Mouse (Mus musculus) kidney, adult 9 months (tissue): ENCODE data around the gene Pdzk1ip1.

Experiments used
- DNase-seq: peaks from one replicate; pipeline ENCODE4 v3.0.0; 2022

Pdzk1ip1 gene

DNA sequence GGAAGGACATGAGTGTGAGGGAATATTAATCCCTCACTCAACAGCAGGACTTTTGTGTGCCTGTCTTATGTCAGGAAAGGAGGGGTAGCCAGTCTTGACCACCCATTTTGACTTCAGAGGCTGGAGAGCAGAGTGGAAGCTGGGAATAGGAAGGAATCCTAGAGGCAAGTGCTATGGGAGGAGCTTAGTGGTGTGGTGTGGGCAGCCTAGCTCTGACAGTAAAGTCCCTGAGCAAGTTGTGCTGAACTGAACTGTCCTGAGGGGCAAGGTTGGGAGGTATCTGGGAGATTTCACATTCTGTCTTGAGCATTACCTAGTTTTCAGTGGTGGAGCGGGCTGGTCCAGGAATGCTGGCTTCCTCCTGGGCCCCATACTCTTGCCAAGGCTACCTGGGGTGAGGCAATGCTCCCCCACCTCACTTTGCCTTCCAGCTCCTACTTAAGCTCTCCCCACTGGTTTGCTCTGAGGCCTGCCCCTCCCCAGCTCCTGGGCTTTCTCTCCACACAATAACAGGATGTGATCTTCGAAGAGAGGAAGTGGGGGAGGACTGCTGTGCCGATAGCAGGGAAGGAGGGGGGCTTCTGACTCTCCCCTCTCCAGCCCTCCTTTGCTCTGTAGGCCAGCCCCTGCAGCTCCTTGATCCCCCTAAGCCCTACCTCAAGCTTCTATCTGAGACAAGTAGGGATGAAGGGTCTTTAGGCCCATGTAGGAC, 13.1 kb upstream of the Pdzk1ip1 start:
- DNase-seq = peak; percentile 39

- DNase-seq = peak; percentile 48
These were observed 9.4 kb upstream of the Pdzk1ip1 start for GRCm38 (mm10) chr4:115078892-115079820.

DNA sequence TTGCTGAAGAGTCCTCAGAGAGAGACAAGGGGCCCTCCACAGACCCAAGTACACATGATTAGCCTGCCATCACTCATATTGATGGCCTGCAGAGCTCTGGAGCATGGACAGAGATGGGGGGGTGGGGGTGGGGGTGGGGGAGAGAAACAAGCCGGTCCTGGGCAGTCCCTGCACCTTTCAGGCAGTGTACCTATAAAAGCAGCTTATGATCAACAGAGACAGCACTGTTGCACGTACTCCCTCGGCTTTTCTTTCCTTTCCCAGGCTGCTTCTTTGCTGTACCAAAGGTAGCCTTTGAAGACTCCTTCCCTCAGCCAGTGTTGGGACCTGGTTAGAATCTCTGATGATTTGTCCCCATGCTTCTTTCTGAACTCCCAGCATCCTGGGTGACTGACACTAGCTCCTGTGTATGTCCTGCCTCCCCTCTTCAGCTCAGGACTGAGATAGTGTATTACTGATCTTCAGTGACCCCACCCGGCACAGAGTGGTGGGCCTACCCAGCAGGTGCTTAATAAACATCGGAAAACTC, 8.6 kb upstream of the Pdzk1ip1 start:
- DNase-seq = no peak

GRCm38 (mm10) chr4:115083031-115083430, 5.5 kb upstream of the Pdzk1ip1 start:
- no peak for DNase-seq

GRCm38 (mm10) chr4:115085522-115086095, 2.9 kb upstream of the Pdzk1ip1 start:
- DNase-seq = peak; percentile 76

GRCm38 (mm10) chr4:115086257-115086656, 2.3 kb upstream of the Pdzk1ip1 start:
- peak; percentile 75 for DNase-seq

- DNase-seq = peak; percentile 87
These were observed 1.6 kb upstream of the Pdzk1ip1 start for GRCm38 (mm10) chr4:115086763-115087415.

- DNase-seq = peak; percentile 89
These were observed 2.1 kb downstream of the Pdzk1ip1 start for GRCm38 (mm10) chr4:115090592-115090991.

DNA sequence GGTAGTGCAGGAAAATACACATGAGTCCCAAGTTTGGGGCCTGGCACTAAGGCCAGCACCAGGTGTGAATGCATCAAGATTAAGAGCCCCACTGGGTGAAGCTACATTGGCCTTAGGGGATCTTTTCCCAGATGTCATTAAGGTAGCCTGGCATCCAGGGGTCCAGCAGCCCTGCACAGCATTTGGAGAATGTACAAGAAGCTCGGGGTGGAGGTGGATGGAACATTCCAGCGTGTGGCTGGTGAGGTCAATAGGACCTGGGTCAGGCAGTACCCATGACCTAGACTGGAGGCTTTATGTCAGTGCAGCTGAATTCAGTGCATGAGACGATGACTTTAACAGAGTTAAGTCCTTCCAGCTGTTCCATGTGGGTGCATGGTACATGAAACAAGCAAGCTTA, 3.3 kb downstream of the Pdzk1ip1 start:
- peak; percentile 38 for DNase-seq

- DNase-seq = peak; percentile 82
These were observed 4.9 kb downstream of the Pdzk1ip1 start for GRCm38 (mm10) chr4:115093331-115093864.

GRCm38 (mm10) chr4:115094056-115094455, 5.5 kb downstream of the Pdzk1ip1 start:
- peak; percentile 33 for DNase-seq

DNA sequence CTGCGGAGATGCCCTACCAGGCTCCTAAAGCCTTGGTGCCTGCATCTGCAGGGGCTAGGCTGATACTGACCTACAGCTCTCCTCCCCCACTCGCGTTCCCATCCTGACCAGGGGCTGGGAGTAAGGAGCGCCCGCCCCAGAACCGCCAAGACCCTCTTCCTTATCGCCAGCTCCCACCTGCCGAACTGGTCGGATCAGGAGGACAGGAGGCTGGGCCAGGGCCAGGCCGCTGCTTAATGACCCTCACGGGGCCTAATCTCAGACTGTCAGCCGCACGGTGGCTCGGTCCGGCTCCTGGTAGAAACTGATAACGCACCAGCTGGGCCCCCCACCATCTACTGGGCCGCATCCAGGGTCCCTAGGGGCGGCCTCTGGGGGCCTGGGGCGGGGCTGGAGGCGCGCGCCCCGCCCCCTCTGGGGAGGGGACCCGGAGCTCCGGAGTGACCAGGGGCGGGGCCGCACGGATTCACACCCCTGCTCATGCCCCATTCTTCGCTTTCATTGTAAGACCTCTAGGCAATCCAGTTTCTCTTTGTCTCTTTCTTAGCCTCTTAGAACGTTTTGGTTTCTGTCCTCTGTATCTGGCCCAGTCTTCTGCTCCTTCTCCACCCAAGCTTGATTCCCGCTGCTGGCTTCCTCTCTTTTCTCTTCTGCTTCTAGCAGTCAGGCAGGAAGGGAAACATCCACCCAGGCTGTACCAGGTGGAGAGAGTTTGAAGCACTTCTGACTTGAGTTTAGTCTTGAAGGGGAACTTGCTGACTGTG, 7.3 kb downstream of the Pdzk1ip1 start:
- peak; percentile 69 for DNase-seq

GRCm38 (mm10) chr4:115096435-115097145, 8.1 kb downstream of the Pdzk1ip1 start:
- peak; percentile 54 for DNase-seq

GRCm38 (mm10) chr4:115097146-115097496, 8.6 kb downstream of the Pdzk1ip1 start:
- DNase-seq = peak; percentile 59

GRCm38 (mm10) chr4:115101682-115102081, 13.2 kb downstream of the Pdzk1ip1 start:
- peak; percentile 67 for DNase-seq

- no peak for DNase-seq
These were observed 15.0 kb downstream of the Pdzk1ip1 start for GRCm38 (mm10) chr4:115103510-115103909.

DNA sequence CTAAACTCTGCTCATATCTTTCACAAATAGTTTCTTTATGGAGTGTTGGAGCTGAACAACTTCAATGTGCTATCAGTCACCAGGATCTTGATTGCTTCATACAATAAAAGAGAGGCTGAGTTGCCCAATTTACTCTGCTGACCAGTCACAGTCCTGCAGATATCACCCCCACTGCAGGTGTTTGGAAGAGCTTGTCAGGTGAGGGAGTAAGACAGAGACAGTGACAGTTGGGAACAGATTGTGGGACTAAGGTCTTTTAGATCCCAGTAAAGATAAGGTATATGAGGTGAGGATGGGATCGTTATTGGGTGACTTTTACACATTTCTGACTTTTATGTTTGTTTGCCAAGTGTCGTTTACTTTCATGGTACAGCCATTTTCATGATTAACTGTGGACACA, 22.7 kb downstream of the Pdzk1ip1 start:
- DNase-seq = no peak

- DNase-seq = no peak
These were observed 24.8 kb downstream of the Pdzk1ip1 start for GRCm38 (mm10) chr4:115113266-115113665.

- no peak for DNase-seq
These were observed 31.1 kb downstream of the Pdzk1ip1 start for GRCm38 (mm10) chr4:115119642-115120041.

GRCm38 (mm10) chr4:115121162-115121561, 32.7 kb downstream of the Pdzk1ip1 start:
- no peak for DNase-seq

GRCm38 (mm10) chr4:115121608-115122007, 33.1 kb downstream of the Pdzk1ip1 start:
- DNase-seq = peak; percentile 37
